Mouse (Mus musculus): ENCODE measurements around the gene Ywhae.

The Ywhae gene

GRCm38 (mm10) chr11:75801369-75801768 is 68.7 kb downstream of the Ywhae start:
- POLR2A ChIA-PET = interaction anchor here in 1 of 4 experiments (1.6 to 1.7 kb wide), 2 partner anchors 11 to 14 kb away, joined by 4 to 5 read pairs; no protein-coding TSS in a partner anchor
- CTCF ChIA-PET = no interaction called here

- CTCF ChIA-PET = interaction anchor here in 3 of 4 experiments (0.6 to 1.7 kb wide), 4 partner anchors 102 to 461 kb away, joined by 3 read pairs; no protein-coding TSS in a partner anchor
- POLR2A ChIA-PET = interaction anchor here in 1 of 4 experiments (0.6 to 2.8 kb wide), 6 partner anchors 12 to 1938 kb away, joined by 3 to 7 read pairs (median 4); no protein-coding TSS in a partner anchor
These were observed 69.3 kb downstream of the Ywhae start for GRCm38 (mm10) chr11:75801771-75802550.

GRCm38 (mm10) chr11:75807486-75807885 is 74.8 kb downstream of the Ywhae start:
- CTCF ChIA-PET = interaction anchor here in 2 of 4 experiments (0.8 to 1.0 kb wide), 3 partner anchors 36 to 174 kb away, joined by 3 read pairs; no protein-coding TSS in a partner anchor

GRCm38 (mm10) chr11:75810526-75810925 is 77.9 kb downstream of the Ywhae start:
- POLR2A ChIA-PET = interaction anchor here in 2 of 4 experiments (0.6 to 1.1 kb wide), 3 partner anchors 16 to 69 kb away, joined by 3 to 4 read pairs (median 3); no protein-coding TSS in a partner anchor
- CTCF ChIA-PET = interaction anchor here in 1 of 4 experiments (0.7 to 1.1 kb wide), 2 partner anchors 36 to 93 kb away, joined by 3 read pairs; no protein-coding TSS in a partner anchor

More at GRCm38 (mm10) chr11:75807486-75807885, 74.8 kb downstream of the Ywhae start:
- POLR2A ChIA-PET = interaction anchor here in 1 of 4 experiments (1.3 kb wide), 1 partner anchor 14 kb away, joined by 3 read pairs; no protein-coding TSS in a partner anchor

- ChIA-PET CTCF (interaction anchor here in 2 of 4 experiments (1.0 to 2.5 kb wide), 5 partner anchors 9 to 155 kb away, joined by 3 to 7 read pairs (median 5); no protein-coding TSS in a partner anchor), POLR2A (interaction anchor here in 3 of 4 experiments (0.7 to 1.3 kb wide), 4 partner anchors 12 to 77 kb away, joined by 3 to 4 read pairs (median 3); no protein-coding TSS in a partner anchor)
These were observed 79.2 kb downstream of the Ywhae start for GRCm38 (mm10) chr11:75811900-75812299.

GRCm38 (mm10) chr11:75813085-75813484 is 80.4 kb downstream of the Ywhae start:
- ChIA-PET POLR2A (interaction anchor here in 1 of 4 experiments (0.6 to 1.3 kb wide), 5 partner anchors 9 to 333 kb away, joined by 3 to 7 read pairs (median 3); no protein-coding TSS in a partner anchor), CTCF (interaction anchor here (0.5 to 2.5 kb wide), 9 partner anchors 10 to 154 kb away, joined by 3 to 7 read pairs (median 3); no protein-coding TSS in a partner anchor)
